Mouse (Mus musculus): ENCODE data around the gene Usp32. TPM values are rescaled to one million over a fixed set of nuclear protein-coding genes. Genes with fewer than 3 reads are reported as not detected.

Usp32 gene
- total RNA-seq, 2 experiments from 2014 or later = 38.9 to 42.5 TPM

- no peak for DNase-seq
Measured at GRCm38 (mm10) chr11:84948114-84948513, 191.8 kb downstream of the Usp32 start.

GRCm38 (mm10) chr11:84947206-84947605 lies 192.8 kb downstream of the Usp32 start:
- DNase-seq = no peak

- no peak for DNase-seq
Measured at GRCm38 (mm10) chr11:84945841-84946240, 194.1 kb downstream of the Usp32 start.

GRCm38 (mm10) chr11:84944639-84945435 lies 195.1 kb downstream of the Usp32 start:
- no peak for DNase-seq

- DNase-seq = peak; percentile 74 to 80
Measured at GRCm38 (mm10) chr11:84943948-84944347, 196.0 kb downstream of the Usp32 start.

GRCm38 (mm10) chr11:84940140-84940539 lies 199.8 kb downstream of the Usp32 start:
- no peak for DNase-seq

- DNase-seq = no peak
Measured at GRCm38 (mm10) chr11:84939508-84940053, 200.4 kb downstream of the Usp32 start.

Other genes starting within 250 kb of the Usp32 start
- gene Znhit3, start 223.8 kb downstream of the Usp32 start, total RNA-seq (2021) = 10 to 100 TPM; 12.0 to 15.3 TPM
- gene Car4, start 182.4 kb downstream of the Usp32 start, total RNA-seq (2021) = 10 to 100 TPM in 1 of 2 experiments, 1 to 10 TPM in 1; 7.3 to 11.7 TPM
- 1 to 10 TPM in 1 of 2 experiments, not detected in 1; 3.9 TPM for gene 1700125H20Rik, start 30.2 kb upstream of the Usp32 start, total RNA-seq (2021)
- 10 to 100 TPM; 50.4 to 50.5 TPM for gene Appbp2, start 95.0 kb upstream of the Usp32 start, total RNA-seq (2021)
- 10 to 100 TPM; 16.2 to 16.6 TPM for gene Ppm1d, start 171.1 kb upstream of the Usp32 start, total RNA-seq (2021)
- 10 to 100 TPM; 36.4 to 52.8 TPM for gene Bcas3, start 213.0 kb upstream of the Usp32 start, total RNA-seq (2021)